Mouse (Mus musculus) embryonic stem cell, embryonic (primary cell): ENCODE measurements around the gene Hdac11.

ENCODE experiments used
- CTCF ChIA-PET, 4 experiments: fragments of 300-600 bp in 2 of 4; fragments of 350-600 bp in 2 of 4; sonication (Branson Sonifier 250); formaldehyde crosslinking; loops; one replicate each; lab custom pipeline; 2022; ENCODE audit warnings: inconsistent platforms in 2 of 4; lab: Charles Lee
- POLR2A ChIA-PET, 4 experiments: fragments of 300-600 bp in 2 of 4; fragments of 350-600 bp in 2 of 4; sonication (Branson Sonifier 250); formaldehyde crosslinking; loops; one replicate each; lab custom pipeline; 2022; ENCODE audit warnings: antibody characterized with exemption in 4 of 4, inconsistent platforms in 1 of 4; lab: Charles Lee

Gene Hdac11

DNA sequence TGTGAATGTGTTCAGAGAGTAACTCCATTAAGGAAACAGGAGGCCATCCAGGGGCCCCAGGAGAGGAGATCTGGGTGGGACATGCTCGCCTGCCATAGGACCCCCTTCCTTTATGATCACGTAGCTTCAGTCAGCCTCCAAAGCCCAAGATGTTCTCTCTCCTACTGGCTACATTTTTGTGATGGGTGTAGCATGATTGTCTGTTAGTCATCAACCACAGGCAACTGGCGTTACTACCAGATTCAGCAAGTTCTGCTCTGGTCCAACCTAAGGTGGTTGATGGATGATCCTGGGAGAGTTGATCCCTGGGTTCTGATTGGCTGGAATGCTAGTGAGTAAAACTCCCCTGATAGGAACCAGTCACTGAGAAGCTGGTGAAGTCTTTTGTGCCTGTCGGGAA is 46.1 kb downstream of the Hdac11 start:
- ChIA-PET CTCF (no interaction called here), POLR2A (interaction anchor here in 1 of 4 experiments (1.1 kb wide), 1 partner anchor 9 kb away, joined by 4 read pairs; no protein-coding TSS in a partner anchor)

DNA sequence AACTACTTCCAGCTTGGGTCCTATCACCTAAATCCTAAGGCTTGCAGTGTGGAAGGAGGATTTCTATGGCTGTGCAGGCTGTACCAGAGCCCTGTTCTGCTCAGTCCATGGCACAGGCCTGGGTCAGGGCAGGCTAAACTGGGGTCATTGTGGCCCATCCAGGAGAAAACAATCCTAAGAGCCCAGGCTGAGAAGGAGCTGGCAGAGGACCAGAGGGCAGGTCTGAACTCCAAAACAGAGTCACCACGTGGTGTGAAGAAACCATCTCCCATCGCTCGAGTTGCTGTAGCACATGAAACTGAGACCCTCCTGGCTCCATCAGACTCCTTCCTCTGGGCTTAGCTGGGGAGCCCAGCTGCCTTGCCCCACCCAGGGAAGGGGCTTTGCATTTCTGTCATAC is 48.9 kb downstream of the Hdac11 start:
- ChIA-PET CTCF (interaction anchor here in 2 of 4 experiments (0.5 to 1.5 kb wide), 4 partner anchors 19 to 210 kb away, joined by 3 to 5 read pairs (median 3); no protein-coding TSS in a partner anchor), POLR2A (interaction anchor here in 1 of 4 experiments (0.6 kb wide), 1 partner anchor 66 kb away, joined by 4 read pairs; no protein-coding TSS in a partner anchor)

DNA sequence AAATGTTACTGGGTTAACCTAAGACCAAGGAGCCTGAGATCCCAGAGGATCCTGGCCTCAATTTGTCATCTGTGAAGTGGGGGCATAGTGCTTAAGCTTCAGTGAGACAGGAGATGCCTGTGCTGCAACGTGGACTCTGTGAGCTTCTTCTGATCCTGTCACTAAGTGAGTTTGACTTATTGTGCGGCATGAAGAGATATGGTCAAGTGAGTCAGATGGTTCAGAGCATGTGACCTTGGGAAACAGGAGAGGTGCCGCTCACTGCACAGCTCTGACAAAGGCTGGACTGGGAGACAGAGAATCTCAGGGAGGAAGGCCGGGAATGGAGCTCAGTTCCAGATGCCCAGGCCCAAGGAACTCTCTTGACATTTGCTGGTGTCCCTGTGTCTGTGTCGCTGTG is 49.3 kb downstream of the Hdac11 start:
- CTCF ChIA-PET, result interaction anchor here in 3 of 4 experiments (0.5 to 1.5 kb wide), 4 partner anchors 19 to 209 kb away, joined by 3 to 5 read pairs (median 3); no protein-coding TSS in a partner anchor
- POLR2A ChIA-PET, result interaction anchor here in 1 of 4 experiments (0.6 kb wide), 1 partner anchor 67 kb away, joined by 4 read pairs; no protein-coding TSS in a partner anchor

DNA sequence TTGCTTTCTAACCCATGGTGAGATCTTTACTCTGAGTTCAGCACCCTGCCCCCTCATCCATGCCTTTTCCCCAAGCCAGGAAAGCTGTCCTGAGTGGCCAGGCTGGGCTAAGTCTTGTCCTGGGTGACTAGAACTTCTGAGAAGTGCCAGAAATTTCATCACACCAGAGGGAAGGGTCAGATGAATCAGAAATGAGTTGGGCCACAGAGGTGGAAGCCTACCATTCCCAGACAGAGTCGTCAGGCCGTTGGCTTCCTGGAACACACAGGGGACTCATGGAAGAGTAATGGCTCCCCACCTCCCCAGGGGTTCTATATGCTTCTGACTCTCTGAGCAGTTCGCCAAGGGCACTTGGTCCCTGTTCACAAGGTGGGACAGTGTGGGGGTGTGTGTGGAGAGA is 51.0 kb downstream of the Hdac11 start:
- CTCF ChIA-PET, result interaction anchor here in 1 of 4 experiments (0.6 kb wide), 1 partner anchor 204 kb away, joined by 3 read pairs; the partner anchor contains the start of gene Wnt7a
- POLR2A ChIA-PET, result no interaction called here

DNA sequence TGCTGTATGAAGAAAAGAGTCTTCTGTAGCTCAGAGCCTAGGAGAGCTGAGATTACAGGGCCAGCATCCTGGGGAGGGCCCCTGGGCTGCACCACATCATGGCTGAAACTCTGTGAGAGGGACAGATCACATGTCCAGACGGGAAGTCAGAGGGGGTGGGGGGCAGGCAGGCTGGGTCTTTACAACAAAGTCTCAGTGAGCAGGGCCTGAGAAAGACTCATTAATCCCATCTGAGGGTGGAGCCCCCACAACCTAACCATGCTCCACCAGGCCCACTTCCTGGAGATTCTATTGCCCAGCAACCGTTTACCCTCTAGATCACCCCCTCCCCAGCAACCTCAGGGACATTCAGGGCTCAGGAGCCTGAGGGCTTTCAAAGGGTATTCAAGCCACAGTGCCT is 53.3 kb downstream of the Hdac11 start:
- ChIA-PET CTCF (interaction anchor here in 1 of 4 experiments (0.5 to 1.3 kb wide), 2 partner anchors 71 to 781 kb away, joined by 3 read pairs; partner anchors contain the start of gene Cfap100), POLR2A (interaction anchor here in 3 of 4 experiments (0.6 to 1.4 kb wide), 3 partner anchors 13 to 224 kb away, joined by 3 to 4 read pairs (median 3); no protein-coding TSS in a partner anchor)

DNA sequence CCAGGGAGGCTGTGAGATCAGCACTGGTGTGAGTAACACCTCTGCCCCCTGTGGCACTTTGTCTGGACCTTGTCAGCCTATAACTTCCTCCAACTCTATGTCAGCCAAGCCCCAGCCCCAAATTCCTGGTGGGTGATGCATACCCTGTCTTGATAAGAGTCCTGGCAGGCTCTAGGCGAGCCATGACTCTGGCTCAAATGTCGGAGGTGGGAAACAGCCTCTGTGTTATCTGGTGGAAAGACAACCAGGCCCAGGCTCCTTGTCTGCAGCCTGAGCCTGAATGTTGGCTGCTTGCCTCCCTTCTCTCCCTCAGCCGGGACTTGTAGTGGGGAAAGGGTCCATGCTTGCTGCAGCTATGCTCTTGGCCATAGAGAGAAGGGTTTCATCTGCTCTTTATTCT is 54.4 kb downstream of the Hdac11 start:
- ChIA-PET POLR2A (interaction anchor here in 1 of 4 experiments (1.2 to 2.5 kb wide), 3 partner anchors 10 to 28 kb away, joined by 3 to 6 read pairs (median 4); no protein-coding TSS in a partner anchor), CTCF (interaction anchor here in 1 of 4 experiments (1.1 kb wide), 1 partner anchor 31 kb away, joined by 3 read pairs; no protein-coding TSS in a partner anchor)

DNA sequence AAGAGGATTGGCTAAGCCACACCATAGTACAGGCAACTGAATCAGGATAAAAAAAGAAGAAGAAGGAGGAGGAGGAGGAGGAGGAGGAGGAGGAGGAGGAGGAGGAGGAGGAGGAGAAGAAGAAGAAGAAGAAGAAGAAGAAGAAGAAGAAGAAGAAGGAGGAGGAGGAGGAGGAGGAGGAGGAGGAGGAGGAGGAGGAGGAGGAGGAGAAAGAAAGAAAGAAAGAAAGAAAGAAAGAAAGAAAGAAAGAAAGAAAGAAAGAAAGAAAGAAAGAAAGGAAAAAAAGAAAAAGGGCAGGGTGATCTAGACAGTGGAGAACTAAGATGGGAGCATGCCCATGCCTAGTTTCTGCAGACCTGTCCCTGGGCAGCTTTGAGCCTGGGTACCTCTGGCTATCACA is 55.7 kb downstream of the Hdac11 start, which contains the start of gene Fbln2:
Fbln2 (plus strand) TSS at position 301 of the 400 bp plus-strand sequence.
- POLR2A ChIA-PET, result interaction anchor here in 1 of 4 experiments (0.9 to 2.5 kb wide), 3 partner anchors 9 to 32 kb away, joined by 4 to 6 read pairs (median 5); no protein-coding TSS in a partner anchor

DNA sequence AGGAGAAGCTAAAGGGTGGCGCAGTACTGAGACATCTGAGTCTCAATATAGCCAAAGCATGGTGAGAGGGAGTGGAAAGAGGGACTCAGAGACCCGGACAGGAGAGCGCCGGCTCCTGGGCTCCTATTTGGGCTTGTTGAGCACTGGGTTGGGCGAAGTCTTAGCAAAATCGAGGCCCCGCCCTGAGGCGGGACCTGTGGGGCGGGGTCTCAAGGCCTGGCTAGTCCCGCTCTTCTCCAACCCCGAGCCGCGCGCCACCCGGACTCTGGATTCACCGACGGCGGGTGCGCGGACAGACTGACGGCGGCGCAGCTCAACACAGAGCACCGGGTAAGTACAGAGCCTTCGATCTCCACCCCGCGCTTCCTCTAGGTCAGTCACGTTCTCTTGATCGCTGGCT is 56.1 kb downstream of the Hdac11 start:
- ChIA-PET CTCF (interaction anchor here in 3 of 4 experiments (1.0 to 1.3 kb wide), 6 partner anchors 9 to 73 kb away, joined by 3 to 4 read pairs (median 3); no protein-coding TSS in a partner anchor), POLR2A (interaction anchor here in 1 of 4 experiments (1.5 to 2.5 kb wide), 2 partner anchors 9 to 18 kb away, joined by 5 to 6 read pairs; no protein-coding TSS in a partner anchor)

More for the DNA sequence above, 55.7 kb downstream of the Hdac11 start, which contains the start of gene Fbln2:
- CTCF ChIA-PET, result interaction anchor here in 3 of 4 experiments (0.5 to 1.3 kb wide), 7 partner anchors 9 to 73 kb away, joined by 3 to 4 read pairs (median 3); no protein-coding TSS in a partner anchor

DNA sequence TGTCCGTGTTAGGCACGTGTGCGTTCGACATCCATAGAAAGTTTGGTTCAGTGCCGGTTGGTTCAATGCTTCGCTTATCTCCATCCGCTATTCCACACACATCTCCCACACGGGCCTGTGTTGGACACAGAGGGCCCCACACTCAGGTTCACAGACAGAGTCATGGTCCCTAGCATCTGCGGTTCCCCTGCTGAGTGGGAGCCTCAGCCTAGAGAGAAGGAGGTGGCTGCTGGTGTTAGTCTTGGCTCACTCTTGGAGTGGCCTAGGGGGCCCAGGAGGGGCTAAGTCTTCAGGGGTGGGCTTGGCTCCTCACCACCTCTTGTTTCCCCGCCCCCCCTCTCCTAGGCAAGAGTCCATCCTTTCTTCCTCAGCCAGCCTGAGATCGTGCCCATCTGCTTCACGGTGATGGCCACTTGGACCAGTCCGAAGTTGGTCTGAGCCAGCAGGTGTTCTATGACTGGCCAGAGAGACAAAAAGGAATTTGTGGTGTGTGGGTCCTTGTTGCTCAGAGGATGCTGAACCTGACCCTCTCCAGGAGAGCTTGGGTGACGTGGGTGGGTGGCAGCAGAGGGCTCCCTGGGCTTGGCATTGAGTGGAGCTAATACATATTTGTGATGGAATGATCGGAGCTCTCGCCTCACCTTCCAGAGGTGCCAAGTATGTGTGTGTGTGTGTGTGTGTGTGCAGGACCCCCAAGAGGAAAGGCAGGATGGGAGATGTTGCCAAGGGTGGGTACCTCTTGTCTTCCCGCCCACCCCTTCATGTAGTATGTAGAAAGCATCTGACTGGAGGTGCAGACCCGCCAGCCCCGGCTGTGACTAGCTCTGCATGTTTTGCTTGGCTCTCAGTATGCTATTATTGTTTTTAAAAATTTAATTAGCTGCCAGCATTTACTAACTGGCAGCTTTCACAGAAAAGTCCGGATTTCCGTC is 57.1 kb downstream of the Hdac11 start:
- ChIA-PET CTCF (interaction anchor here in 3 of 4 experiments (0.6 to 1.1 kb wide), 9 partner anchors 8 to 85 kb away, joined by 3 to 9 read pairs (median 4); no protein-coding TSS in a partner anchor), POLR2A (interaction anchor here in 2 of 4 experiments (0.6 to 1.5 kb wide), 4 partner anchors 15 to 269 kb away, joined by 3 to 4 read pairs (median 3); partner anchors contain the start of gene Nup210 (in 1 of the 2))

DNA sequence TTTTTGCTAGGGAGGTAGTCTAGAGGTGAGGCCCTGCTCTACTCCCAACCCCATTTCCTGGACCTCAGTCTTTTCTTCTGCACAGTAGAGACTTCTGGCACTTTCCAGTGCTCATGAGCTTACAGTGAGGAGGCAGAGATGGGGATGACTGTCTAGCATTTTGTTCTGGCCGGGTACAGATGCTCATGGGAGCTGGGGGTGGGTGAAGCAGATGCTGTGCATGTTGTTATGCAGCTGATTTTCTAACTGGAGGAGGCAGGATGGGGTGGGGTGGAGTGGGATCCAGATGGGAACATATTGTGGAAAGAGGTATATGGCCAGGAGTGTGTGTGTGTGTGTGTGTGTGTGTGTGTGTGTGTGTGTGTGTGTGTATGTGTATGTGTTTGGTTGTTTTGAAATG is 59.0 kb downstream of the Hdac11 start:
- ChIA-PET POLR2A (interaction anchor here in 1 of 4 experiments (0.7 kb wide), 1 partner anchor 197 kb away, joined by 3 read pairs; no protein-coding TSS in a partner anchor), CTCF (interaction anchor here in 1 of 4 experiments (1.3 kb wide), 1 partner anchor 42 kb away, joined by 3 read pairs; no protein-coding TSS in a partner anchor)

DNA sequence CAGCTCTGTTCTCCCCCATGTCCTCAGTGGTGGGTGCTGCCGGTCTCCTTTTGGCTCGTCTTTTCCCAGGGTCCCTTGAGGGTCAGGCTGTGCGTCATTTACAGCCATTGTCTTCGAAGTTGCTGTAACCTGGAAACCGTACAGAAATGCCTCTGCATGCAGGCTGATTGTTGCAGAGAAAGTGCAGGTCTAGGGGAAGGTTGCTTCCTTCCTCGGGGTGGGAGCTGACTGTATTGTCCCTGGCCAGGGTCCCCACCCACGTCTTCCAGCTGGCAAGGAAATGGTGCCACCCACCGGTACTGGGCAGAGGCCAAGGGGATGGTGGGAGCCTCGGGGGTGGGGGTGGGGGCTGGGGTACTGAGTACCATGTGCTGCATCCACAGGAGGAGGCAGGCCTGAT is 62.0 kb downstream of the Hdac11 start:
- CTCF ChIA-PET, result no interaction called here
- POLR2A ChIA-PET, result no interaction called here

DNA sequence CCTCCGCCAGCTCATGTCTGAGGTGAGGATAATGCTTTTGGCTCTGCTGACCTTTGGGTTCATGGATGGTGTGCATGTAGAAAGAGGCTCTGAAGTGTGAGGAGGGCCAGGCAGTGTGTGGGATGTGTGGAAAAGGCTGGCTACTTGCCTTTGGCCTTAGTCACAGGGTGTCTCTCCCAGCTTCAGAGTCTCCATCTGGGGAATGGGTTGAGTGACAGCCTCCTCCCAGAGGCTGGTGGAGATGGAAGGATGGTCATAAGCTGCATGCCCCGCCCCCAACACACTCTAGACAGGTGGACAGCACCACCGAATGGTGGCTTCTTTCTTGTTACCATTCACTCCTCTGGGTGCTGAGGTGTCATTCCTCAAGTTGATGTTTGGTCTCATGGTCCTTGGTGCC is 62.4 kb downstream of the Hdac11 start:
- ChIA-PET CTCF (no interaction called here), POLR2A (no interaction called here)

DNA sequence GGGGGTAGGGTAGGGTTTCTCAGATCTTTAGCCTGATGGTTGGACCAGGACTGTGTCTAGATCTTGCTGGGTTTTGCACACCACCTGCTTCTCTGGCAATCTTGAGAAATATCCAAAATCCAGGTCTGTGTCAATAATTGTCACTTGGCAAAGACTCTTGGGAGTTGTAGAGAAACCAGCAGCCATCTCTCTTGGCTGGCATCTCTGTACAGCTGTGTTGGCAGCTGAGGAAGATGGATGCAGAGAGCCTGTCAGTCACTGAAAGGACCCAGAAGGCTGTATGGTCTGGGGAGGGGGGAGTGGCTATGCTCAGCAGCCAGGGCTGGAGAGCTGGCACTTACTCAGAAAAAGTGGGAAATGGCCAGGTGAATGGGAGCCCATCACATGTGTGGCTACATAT is 63.6 kb downstream of the Hdac11 start:
- ChIA-PET POLR2A (no interaction called here), CTCF (interaction anchor here in 2 of 4 experiments (0.6 to 1.2 kb wide), 2 partner anchors 11 to 566 kb away, joined by 3 read pairs; no protein-coding TSS in a partner anchor)

DNA sequence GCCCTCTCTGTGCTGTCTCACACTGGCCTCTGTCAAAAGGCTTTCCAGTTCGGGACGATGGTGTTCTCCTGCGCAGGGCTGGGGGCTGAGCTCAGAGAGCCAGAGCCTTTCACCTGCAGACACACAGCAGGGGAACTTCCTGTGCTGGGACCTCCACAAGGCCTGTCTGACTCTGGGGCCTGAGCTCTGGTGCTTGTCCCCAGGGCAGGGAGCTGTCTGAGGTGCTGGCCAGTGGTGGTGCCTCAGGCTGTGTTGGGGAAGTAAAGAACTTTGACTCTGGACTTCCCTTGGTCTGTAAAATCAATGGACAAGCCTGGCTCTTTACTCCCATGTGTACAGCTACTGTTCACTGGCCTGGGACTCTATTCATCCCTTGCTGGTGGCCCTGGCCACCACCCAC is 64.6 kb downstream of the Hdac11 start:
- ChIA-PET CTCF (interaction anchor here (0.5 to 1.6 kb wide), 11 partner anchors 8 to 826 kb away, joined by 3 to 5 read pairs (median 3); partner anchors contain the start of gene Fbln2 (in 1 of the 4)), POLR2A (interaction anchor here in 2 of 4 experiments (0.5 to 1.5 kb wide), 6 partner anchors 9 to 604 kb away, joined by 3 to 7 read pairs (median 4); partner anchors contain the start of gene Fbln2 (in 1 of the 2))

DNA sequence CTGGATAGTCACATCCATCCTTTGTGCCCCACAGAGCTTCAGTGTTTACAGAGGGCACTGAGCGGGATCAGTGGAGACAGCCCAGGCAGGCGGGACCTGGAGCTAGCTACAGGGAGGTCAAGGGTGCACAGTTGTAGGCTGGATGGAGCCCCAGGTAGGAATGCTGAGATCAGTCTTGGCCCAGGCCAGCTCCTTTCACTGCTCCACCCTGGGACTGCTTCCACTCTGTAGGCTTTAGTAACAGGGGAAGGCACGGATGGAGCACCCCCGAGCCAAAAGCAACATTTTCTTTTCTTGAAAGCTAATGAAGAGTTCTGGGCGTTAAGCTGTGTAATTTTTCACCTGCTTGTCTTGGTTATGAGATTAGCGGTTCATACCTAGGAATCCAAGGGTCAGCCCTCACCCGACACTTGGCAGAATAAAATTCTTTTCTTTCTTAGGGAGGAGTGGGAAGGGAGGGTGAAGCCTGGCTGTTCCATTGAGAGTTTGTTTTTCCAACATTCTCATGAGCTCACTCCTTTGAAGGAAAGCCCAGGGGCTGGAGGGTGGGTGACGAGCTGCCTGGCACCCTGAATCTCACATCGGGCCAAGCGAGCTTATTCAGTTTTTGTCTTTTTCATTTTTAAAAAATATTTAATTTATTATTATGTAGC is 66.4 kb downstream of the Hdac11 start:
- ChIA-PET CTCF (interaction anchor here in 2 of 4 experiments (0.5 to 0.6 kb wide), 2 partner anchors 567 to 930 kb away, joined by 3 read pairs; no protein-coding TSS in a partner anchor), POLR2A (interaction anchor here in 2 of 4 experiments (0.7 to 0.9 kb wide), 2 partner anchors 12 to 237 kb away, joined by 3 to 4 read pairs; no protein-coding TSS in a partner anchor)
